Mouse (Mus musculus): Measurements from ENCODE around the gene Prokr1.

DNA sequence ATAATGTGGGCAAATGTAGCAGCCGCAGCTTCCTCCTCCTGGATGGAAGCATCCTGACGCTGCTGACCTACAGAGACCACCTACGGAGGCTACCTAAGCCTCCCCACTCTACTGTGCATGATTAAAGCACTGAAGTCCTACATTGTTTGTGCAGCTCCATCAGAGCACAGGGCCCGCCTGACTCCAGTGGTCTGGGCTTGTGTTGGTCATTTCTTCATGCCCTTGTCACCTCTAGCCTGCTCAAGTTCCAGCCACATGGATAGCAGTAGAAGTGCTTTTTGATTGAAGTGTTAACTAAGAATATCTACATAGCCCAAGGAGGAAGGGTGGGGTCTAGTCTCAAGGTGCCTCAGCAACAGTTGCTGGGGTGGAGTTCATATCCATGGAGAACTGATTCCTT is 26.2 kb downstream of the Prokr1 start:
- TF ChIP-seq EP300 (IDR thresholded peaks at IDR 0.05; ENCODE audit: low read depth), result no peak
- TF ChIP-seq CTCF (IDR thresholded peaks at IDR 0.05; ENCODE audit: low read depth), result no peak

Measured in liver, embryonic 14.5 days (tissue).